Mouse (Mus musculus) cortical plate, adult 2 months (tissue): ENCODE measurements at regions not wholly inside any gene's neighbourhood (a gene's known extent, or its start where the extent isn't known, plus 50 kb on each side); places are given as distances from the start of the nearest gene placed in this dataset.

Experiments used
- CTCF ChIP-seq: fragments of 200-500 bp; IDR thresholded peaks from 2 replicates; pipeline ENCODE4 v1.5.1; 2011; ENCODE audit warnings: mild to moderate bottlenecking, control low read depth, low read length; ENCODE audit not compliant: insufficient read depth; ENCODE audit errors: extremely low read depth
- POLR2A ChIP-seq: fragments of 200-500 bp; IDR thresholded peaks from 2 replicates; pipeline ENCODE4 v1.6.1; 2011; ENCODE audit warnings: mild to moderate bottlenecking, low read length, control low read depth; ENCODE audit not compliant: insufficient read depth; ENCODE audit errors: extremely low read depth

DNA sequence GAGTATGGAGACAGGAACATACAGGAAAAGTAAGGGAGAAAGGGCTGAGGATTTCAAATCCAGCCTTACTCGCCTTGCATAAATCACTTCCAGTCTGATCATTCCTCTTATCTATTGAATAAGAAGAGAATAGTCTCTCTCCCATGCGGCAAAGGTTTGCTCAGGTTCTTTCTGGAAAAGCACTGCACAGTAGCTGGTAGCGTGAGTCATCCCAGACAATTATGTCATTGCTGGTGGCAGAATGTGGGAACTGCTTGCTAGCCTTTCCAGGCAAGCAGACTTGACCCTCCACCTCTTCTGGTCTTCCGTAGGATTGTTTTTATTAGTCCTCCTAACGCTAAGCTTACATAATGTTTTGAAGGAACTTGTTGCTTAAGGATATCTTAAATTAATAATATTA is 134.1 kb downstream of the Btg1 start:
- no peak for TF ChIP-seq POLR2A
- TF ChIP-seq CTCF, result no peak
